Mouse (Mus musculus): ENCODE measurements around the gene Plk4. TPM values are rescaled to one million over a fixed set of nuclear protein-coding genes. Genes with fewer than 3 reads are reported as not detected.
A peak's percentile ranks its signal among the peaks of the same experiment; 100 is the strongest.

Gene Plk4
- polyA plus RNA-seq (2014; fragmentation: Nextera tagmentation; extraction: Ambion mirVana), result 72.8 and 77.1 TPM in 2 replicates

- Histone ChIP-seq H3K36me3 (ENCODE audit: control insufficient read depth, insufficient read depth, low read length) (peaks cover 6% of the 10 kb centered on the region), H3K9ac (ENCODE audit: low read depth, low read length) (peak within 1 kb of the TSS; percentile 98), H3K9me3 (ENCODE audit: control insufficient read depth, low read length) (no peaks in the 10 kb centered on the region), H3K4me2 (peak within 1 kb of the TSS; percentile 88), H3K4me1 (replicated peaks; ENCODE audit: control insufficient read depth, insufficient read depth, low read length) (peaks cover 11% of the 10 kb centered on the region), H3K27me3 (replicated peaks; ENCODE audit: control insufficient read depth, insufficient read depth, low read length) (no peaks in the 10 kb centered on the region), H3K4me3 (ENCODE audit: low read depth, low read length) (peak within 1 kb of the TSS; percentile 85), H3K27ac (ENCODE audit: low read depth, low read length) (peak within 1 kb of the TSS; percentile 86)
- WGBS, result 2% methylated on average over 66 of the region's 66 CpGs
- ATAC-seq (replicated peaks; ENCODE audit: low FRiP score), result peak; percentile 93
- peak; percentile 92 for DNase-seq (ENCODE audit: low spot score)
Measured at GRCm38 (mm10) chr3:40799530-40800372, at the start of gene Plk4. Gene Plk4 (plus strand): TSS chr3:40800019.

GRCm38 (mm10) chr3:40760746-40761145, 39.1 kb upstream of the Plk4 start:
- ATAC-seq (replicated peaks; ENCODE audit: low FRiP score), result no peak
- no peak overlapping the region for H3K4me2 ChIP-seq
- no peaks in the 10 kb centered on the region for H3K4me1 ChIP-seq (replicated peaks; ENCODE audit: control insufficient read depth, insufficient read depth, low read length)
- H3K9ac ChIP-seq (ENCODE audit: low read depth, low read length), result no peak overlapping the region
- H3K36me3 ChIP-seq (ENCODE audit: control insufficient read depth, insufficient read depth, low read length), result peaks cover 3% of the 10 kb centered on the region; the same call in 1 of the 2 replicates
- H3K4me3 ChIP-seq (ENCODE audit: low read depth, low read length), result no peak overlapping the region
- no peak overlapping the region for H3K27ac ChIP-seq (ENCODE audit: low read depth, low read length)
- DNase-seq (ENCODE audit: low spot score), result no peak
- H3K27me3 ChIP-seq (replicated peaks; ENCODE audit: control insufficient read depth, insufficient read depth, low read length), result no peaks in the 10 kb centered on the region
- 88% methylated on average over 3 of the region's 3 CpGs for WGBS
- no peaks in the 10 kb centered on the region for H3K9me3 ChIP-seq (ENCODE audit: control insufficient read depth, low read length)

- 83% methylated on average over 2 of the region's 2 CpGs for WGBS
Measured at GRCm38 (mm10) chr3:40761312-40761711, 38.5 kb upstream of the Plk4 start.

GRCm38 (mm10) chr3:40793783-40794182, 6.0 kb upstream of the Plk4 start:
- H3K9ac ChIP-seq (ENCODE audit: low read depth, low read length), result no peak overlapping the region
- H3K36me3 ChIP-seq (ENCODE audit: control insufficient read depth, insufficient read depth, low read length), result no peaks in the 10 kb centered on the region
- no peak for DNase-seq (ENCODE audit: low spot score)
- H3K27me3 ChIP-seq (replicated peaks; ENCODE audit: control insufficient read depth, insufficient read depth, low read length), result no peaks in the 10 kb centered on the region
- H3K4me2 ChIP-seq, result no peak overlapping the region
- no peak overlapping the region for H3K4me3 ChIP-seq (ENCODE audit: low read depth, low read length)
- no peak for ATAC-seq (replicated peaks; ENCODE audit: low FRiP score)
- H3K9me3 ChIP-seq (ENCODE audit: control insufficient read depth, low read length), result no peaks in the 10 kb centered on the region
- H3K27ac ChIP-seq (ENCODE audit: low read depth, low read length), result no peak overlapping the region
- WGBS, result 87% methylated on average over 2 of the region's 2 CpGs
- no peaks in the 10 kb centered on the region for H3K4me1 ChIP-seq (replicated peaks; ENCODE audit: control insufficient read depth, insufficient read depth, low read length)

More at GRCm38 (mm10) chr3:40761312-40761711, 38.5 kb upstream of the Plk4 start:
- H3K4me3 ChIP-seq (ENCODE audit: low read depth, low read length), result no peak overlapping the region
- ATAC-seq (replicated peaks; ENCODE audit: low FRiP score) (no peak), DNase-seq (ENCODE audit: low spot score) (no peak)
- H3K27me3 ChIP-seq (replicated peaks; ENCODE audit: control insufficient read depth, insufficient read depth, low read length), result no peaks in the 10 kb centered on the region
- H3K27ac ChIP-seq (ENCODE audit: low read depth, low read length), result no peak overlapping the region
- H3K4me1 ChIP-seq (replicated peaks; ENCODE audit: control insufficient read depth, insufficient read depth, low read length), result no peaks in the 10 kb centered on the region
- no peak overlapping the region for H3K4me2 ChIP-seq
- no peak overlapping the region for H3K9ac ChIP-seq (ENCODE audit: low read depth, low read length)
- H3K9me3 ChIP-seq (ENCODE audit: control insufficient read depth, low read length), result no peaks in the 10 kb centered on the region
- H3K36me3 ChIP-seq (ENCODE audit: control insufficient read depth, insufficient read depth, low read length), result peaks cover 3% of the 10 kb centered on the region; the same call in 1 of the 2 replicates

GRCm38 (mm10) chr3:40798054-40798453, 1.8 kb upstream of the Plk4 start:
- Histone ChIP-seq H3K9me3 (ENCODE audit: control insufficient read depth, low read length) (no peaks in the 10 kb centered on the region), H3K9ac (ENCODE audit: low read depth, low read length) (no peak overlapping the region), H3K27ac (ENCODE audit: low read depth, low read length) (no peak overlapping the region), H3K27me3 (replicated peaks; ENCODE audit: control insufficient read depth, insufficient read depth, low read length) (no peaks in the 10 kb centered on the region), H3K4me3 (ENCODE audit: low read depth, low read length) (no peak overlapping the region), H3K4me1 (replicated peaks; ENCODE audit: control insufficient read depth, insufficient read depth, low read length) (peaks cover 11% of the 10 kb centered on the region), H3K36me3 (ENCODE audit: control insufficient read depth, insufficient read depth, low read length) (peaks cover 6% of the 10 kb centered on the region), H3K4me2 (no peak overlapping the region)
- ATAC-seq (replicated peaks; ENCODE audit: low FRiP score) (no peak), DNase-seq (ENCODE audit: low spot score) (no peak)
- 79% methylated on average over 1 of the region's 1 CpGs for WGBS

- no peak overlapping the region for H3K4me3 ChIP-seq (ENCODE audit: low read depth, low read length)
- H3K9ac ChIP-seq (ENCODE audit: low read depth, low read length), result no peak overlapping the region
- no peaks in the 10 kb centered on the region for H3K9me3 ChIP-seq (ENCODE audit: control insufficient read depth, low read length)
- ATAC-seq (replicated peaks; ENCODE audit: low FRiP score) (0 out of 2 replicates have a peak, but pooled peaks have one; percentile 45), DNase-seq (ENCODE audit: low spot score) (peak; percentile 56)
- peaks cover 6% of the 10 kb centered on the region for H3K36me3 ChIP-seq (ENCODE audit: control insufficient read depth, insufficient read depth, low read length)
- WGBS, result 30% methylated on average over 7 of the region's 7 CpGs
- peaks cover 11% of the 10 kb centered on the region for H3K4me1 ChIP-seq (replicated peaks; ENCODE audit: control insufficient read depth, insufficient read depth, low read length)
- H3K27ac ChIP-seq (ENCODE audit: low read depth, low read length), result no peak overlapping the region
- H3K4me2 ChIP-seq, result peak overlapping the region; percentile 88; the same call in 1 of the 2 replicates
- H3K27me3 ChIP-seq (replicated peaks; ENCODE audit: control insufficient read depth, insufficient read depth, low read length), result no peaks in the 10 kb centered on the region
Measured at GRCm38 (mm10) chr3:40798500-40798899, 1.3 kb upstream of the Plk4 start.

GRCm38 (mm10) chr3:40800373-40800823, 579 bp downstream of the Plk4 start:
- peak overlapping the region; percentile 98 for H3K9ac ChIP-seq (ENCODE audit: low read depth, low read length)
- peak overlapping the region; percentile 85 for H3K4me3 ChIP-seq (ENCODE audit: low read depth, low read length)
- ATAC-seq (replicated peaks; ENCODE audit: low FRiP score), result peak; percentile 85
- H3K9me3 ChIP-seq (ENCODE audit: control insufficient read depth, low read length), result no peaks in the 10 kb centered on the region
- no peaks in the 10 kb centered on the region for H3K27me3 ChIP-seq (replicated peaks; ENCODE audit: control insufficient read depth, insufficient read depth, low read length)
- peak overlapping the region; percentile 86 for H3K27ac ChIP-seq (ENCODE audit: low read depth, low read length)
- H3K4me2 ChIP-seq, result peak overlapping the region; percentile 88
- H3K36me3 ChIP-seq (ENCODE audit: control insufficient read depth, insufficient read depth, low read length), result peaks cover 12% of the 10 kb centered on the region
- under 1% methylated on average over 35 of the region's 37 CpGs for WGBS
- peak; percentile 72 for DNase-seq (ENCODE audit: low spot score)
- peaks cover 11% of the 10 kb centered on the region for H3K4me1 ChIP-seq (replicated peaks; ENCODE audit: control insufficient read depth, insufficient read depth, low read length)

- H3K27ac ChIP-seq (ENCODE audit: low read depth, low read length), result no peak overlapping the region
- WGBS, result 76% methylated on average over 2 of the region's 2 CpGs
- peaks cover 2% of the 10 kb centered on the region for H3K4me1 ChIP-seq (replicated peaks; ENCODE audit: control insufficient read depth, insufficient read depth, low read length)
- no peak overlapping the region for H3K9ac ChIP-seq (ENCODE audit: low read depth, low read length)
- DNase-seq (ENCODE audit: low spot score), result no peak
- no peak for ATAC-seq (replicated peaks; ENCODE audit: low FRiP score)
- no peak overlapping the region for H3K4me2 ChIP-seq
- no peaks in the 10 kb centered on the region for H3K9me3 ChIP-seq (ENCODE audit: control insufficient read depth, low read length)
- no peaks in the 10 kb centered on the region for H3K27me3 ChIP-seq (replicated peaks; ENCODE audit: control insufficient read depth, insufficient read depth, low read length)
- peaks cover 40% of the 10 kb centered on the region for H3K36me3 ChIP-seq (ENCODE audit: control insufficient read depth, insufficient read depth, low read length)
- H3K4me3 ChIP-seq (ENCODE audit: low read depth, low read length), result no peak overlapping the region
Measured at GRCm38 (mm10) chr3:40806871-40807270, 7.1 kb downstream of the Plk4 start.

Measured in liver, embryonic 11.5 days (tissue).